Mouse (Mus musculus) liver, embryonic 14.5 days (tissue): Measurements from ENCODE around the gene Endou.

Experiments
- CTCF ChIP-seq: IDR thresholded peaks from 2 replicates; pipeline ENCODE4 v1.5.1; 2016; ENCODE audit warnings: antibody characterized with exemption, low read depth, control low read depth
- EP300 ChIP-seq: IDR thresholded peaks from 2 replicates; pipeline ENCODE4 v1.6.1; 2016; ENCODE audit warnings: antibody characterized with exemption, low read depth

DNA sequence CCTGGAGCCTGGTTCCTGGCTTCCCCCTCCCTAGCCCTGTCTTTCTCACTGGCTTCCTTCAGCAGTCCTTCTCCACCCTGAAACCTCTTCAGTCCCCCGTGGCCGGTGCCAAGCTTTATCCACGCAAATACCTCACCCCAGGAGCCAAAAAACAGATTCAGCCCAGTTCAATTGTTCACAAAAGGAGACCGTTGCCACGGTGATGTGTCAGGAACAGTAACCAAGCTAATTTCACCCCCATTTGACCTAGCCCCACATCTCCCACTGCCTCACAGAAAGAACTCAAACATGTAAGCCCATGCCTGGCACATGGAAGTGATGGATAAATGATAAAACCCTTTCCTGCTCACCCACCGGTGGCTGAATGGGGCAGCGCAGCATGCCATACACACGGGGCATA is 35.1 kb upstream of the Endou start:
- no peak for TF ChIP-seq CTCF
- no peak for TF ChIP-seq EP300
